Mouse (Mus musculus) liver, embryonic 13.5 days (tissue): ENCODE results near the gene Ech1. TPM values are rescaled to one million over a fixed set of nuclear protein-coding genes. Genes with fewer than 3 reads are reported as not detected.
A peak's percentile ranks its signal among the peaks of the same experiment; 100 is the strongest.

Source experiments
- ATAC-seq: fragments of 200-750 bp; cut with Nextera tagmentation; 2 replicates; pipeline ENCODE4 v1.8.0; 2017; ENCODE audit warnings: low read depth, mild to moderate bottlenecking, moderate number of reproducible peaks, moderate library complexity
- DNase-seq: peaks from one replicate; pipeline ENCODE4 v3.0.0; 2022
- H3K27ac ChIP-seq: fragments of 300-500 bp; sonication (generic); 2 replicates; pipeline ENCODE4 v1.5.1; 2015; ENCODE audit warnings: moderate library complexity, mild to moderate bottlenecking, inconsistent platforms
- H3K27me3 ChIP-seq: fragments of 300-500 bp; sonication (generic); 2 replicates; pipeline ENCODE4 v1.6.1; 2015; ENCODE audit warnings: mild to moderate bottlenecking, inconsistent platforms
- H3K36me3 ChIP-seq: fragments of 300-500 bp; sonication (generic); 2 replicates; pipeline ENCODE4 v1.6.1; 2015; ENCODE audit warnings: mild to moderate bottlenecking, inconsistent platforms
- H3K4me1 ChIP-seq: fragments of 300-500 bp; sonication (generic); replicated peaks from 2 replicates; pipeline ENCODE4 v1.6.1; 2015; ENCODE audit warnings: inconsistent platforms
- H3K4me2 ChIP-seq: fragments of 300-500 bp; sonication (generic); 2 replicates; pipeline ENCODE4 v1.6.1; 2015; ENCODE audit warnings: inconsistent platforms, mild to moderate bottlenecking, moderate library complexity
- H3K4me3 ChIP-seq: fragments of 300-500 bp; sonication (generic); replicated peaks from 2 replicates; pipeline ENCODE4 v1.5.1; 2015; ENCODE audit warnings: mild to moderate bottlenecking, inconsistent platforms
- H3K9ac ChIP-seq: fragments of 300-500 bp; sonication (generic); 2 replicates; pipeline ENCODE4 v1.6.1; 2015; ENCODE audit warnings: mild to moderate bottlenecking, inconsistent platforms
- H3K9me3 ChIP-seq: fragments of 300-500 bp; sonication (generic); replicated peaks from 2 replicates; pipeline ENCODE4 v1.6.1; 2016; ENCODE audit warnings: inconsistent platforms
- WGBS: fragments of 180-500 bp; shearing (Covaris S2); methylation state at CpG from one replicate; pipeline ENCODE4 v1.1.7; 2015; ENCODE audit not compliant: insufficient replicate concordance; 5-methylcytosine and 5-hydroxymethylcytosine counted together
- polyA plus RNA-seq: library from polyadenylated mRNA; unstranded; fragments of >200 nt; fragmentation: Nextera tagmentation; extraction: Ambion mirVana; gene quantifications from 2 replicates; pipeline ENCODE4 v1.2.1, GENCODE M21; 2015

Ech1 gene
- polyA plus RNA-seq, 1 experiment from 2014 or later: 77.7 TPM

- H3K4me1 ChIP-seq: peaks cover 88% of the 10 kb centered on the region
- no peaks in the 10 kb centered on the region for H3K27me3 ChIP-seq
- no peak overlapping the region for H3K9ac ChIP-seq
- H3K36me3 ChIP-seq: peaks cover 69% of the 10 kb centered on the region
- no peak overlapping the region for H3K4me3 ChIP-seq
- no peak overlapping the region for H3K4me2 ChIP-seq
- ATAC-seq (no peak), DNase-seq (no peak)
- H3K9me3 ChIP-seq: no peaks in the 10 kb centered on the region
- 67% methylated on average over 10 of the region's 10 CpGs for WGBS
- no peak overlapping the region for H3K27ac ChIP-seq
Measured at GRCm38 (mm10) chr7:28821261-28821831, 3.7 kb upstream of the Ech1 start.

- H3K27me3 ChIP-seq: no peaks in the 10 kb centered on the region
- H3K9ac ChIP-seq: no peak overlapping the region
- peaks cover 81% of the 10 kb centered on the region for H3K4me1 ChIP-seq
- DNase-seq: no peak
- H3K36me3 ChIP-seq: peaks cover 60% of the 10 kb centered on the region
- 62% methylated on average over 1 of the region's 1 CpGs for WGBS
- no peaks in the 10 kb centered on the region for H3K9me3 ChIP-seq
- H3K4me3 ChIP-seq: no peak overlapping the region
- peak overlapping the region; percentile 62; the same call in 1 of the 2 replicates for H3K27ac ChIP-seq
- no peak overlapping the region for H3K4me2 ChIP-seq
- no peak for ATAC-seq
Measured at GRCm38 (mm10) chr7:28822556-28822955, 2.5 kb upstream of the Ech1 start.

DNA sequence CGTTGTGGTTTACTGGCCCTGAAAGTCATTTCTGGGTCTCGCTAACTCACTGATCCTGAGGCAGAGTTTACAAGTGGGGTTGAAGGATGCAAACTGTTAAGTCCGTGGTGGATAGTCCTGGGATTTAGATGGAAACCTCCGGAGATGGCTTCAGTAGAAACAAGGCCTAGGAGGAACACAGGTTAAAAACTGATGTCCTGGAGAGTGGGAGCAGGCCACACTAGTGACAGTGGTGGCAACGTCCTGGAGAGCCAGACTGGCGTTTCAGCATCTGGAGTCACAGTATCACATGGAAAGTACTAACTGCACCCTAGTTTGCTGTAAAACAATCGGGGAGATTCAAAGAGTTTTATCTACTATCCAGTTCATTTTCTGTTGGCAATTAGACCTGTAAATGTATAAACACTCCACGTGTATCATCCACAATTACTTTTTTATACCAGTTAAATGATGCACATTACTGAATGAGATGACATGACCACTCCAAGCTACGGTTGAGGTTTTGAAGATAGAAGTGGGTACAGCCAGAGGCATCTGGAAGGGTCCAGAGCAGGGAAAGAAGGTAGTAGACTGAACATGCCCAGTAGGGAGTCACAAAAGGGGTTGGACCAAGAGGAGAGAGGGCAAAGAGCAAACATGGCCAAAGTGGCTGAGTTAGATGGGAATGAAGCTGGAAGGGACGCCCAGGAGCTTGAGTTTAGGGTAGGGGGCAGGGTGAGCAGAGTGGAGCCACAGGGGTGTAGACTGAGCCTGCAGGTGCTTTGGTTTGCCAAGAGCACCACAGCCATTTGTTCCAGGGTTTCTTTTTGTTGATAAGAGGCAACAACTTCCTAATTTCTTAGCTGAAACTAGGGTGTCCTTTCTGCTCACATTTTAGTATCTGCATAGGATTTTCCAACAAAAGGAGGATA, 1.8 kb upstream of the Ech1 start:
- no peak for ATAC-seq
- Histone ChIP-seq H3K9ac (no peak overlapping the region), H3K27me3 (no peaks in the 10 kb centered on the region), H3K27ac (peak overlapping the region; percentile 62), H3K4me2 (no peak overlapping the region), H3K9me3 (no peaks in the 10 kb centered on the region), H3K4me3 (no peak overlapping the region), H3K4me1 (peaks cover 77% of the 10 kb centered on the region), H3K36me3 (peaks cover 53% of the 10 kb centered on the region)
- 50% methylated on average over 10 of the region's 10 CpGs for WGBS
- DNase-seq: no peak

- Histone ChIP-seq H3K4me1 (peaks cover 70% of the 10 kb centered on the region), H3K27me3 (no peaks in the 10 kb centered on the region), H3K9ac (no peak overlapping the region), H3K27ac (peak overlapping the region; percentile 62), H3K9me3 (no peaks in the 10 kb centered on the region), H3K4me2 (no peak overlapping the region), H3K4me3 (no peak overlapping the region), H3K36me3 (peaks cover 49% of the 10 kb centered on the region)
- ATAC-seq: no peak
- DNase-seq: no peak
- 46% methylated on average over 2 of the region's 2 CpGs for WGBS
Measured at GRCm38 (mm10) chr7:28823932-28824331, 1.1 kb upstream of the Ech1 start.

- Histone ChIP-seq H3K4me1 (peaks cover 61% of the 10 kb centered on the region), H3K9ac (peak overlapping the region; percentile 75), H3K4me3 (peak overlapping the region; percentile 62), H3K36me3 (peaks cover 44% of the 10 kb centered on the region), H3K4me2 (peak overlapping the region; percentile 67), H3K27me3 (no peaks in the 10 kb centered on the region), H3K9me3 (no peaks in the 10 kb centered on the region), H3K27ac (peak overlapping the region; percentile 76)
- peak; percentile 44; the same call in 1 of the 2 replicates for ATAC-seq
- 39% methylated on average over 11 of the region's 11 CpGs for WGBS
- no peak for DNase-seq
Measured at GRCm38 (mm10) chr7:28825686-28826401, 827 bp downstream of the Ech1 start.

DNA sequence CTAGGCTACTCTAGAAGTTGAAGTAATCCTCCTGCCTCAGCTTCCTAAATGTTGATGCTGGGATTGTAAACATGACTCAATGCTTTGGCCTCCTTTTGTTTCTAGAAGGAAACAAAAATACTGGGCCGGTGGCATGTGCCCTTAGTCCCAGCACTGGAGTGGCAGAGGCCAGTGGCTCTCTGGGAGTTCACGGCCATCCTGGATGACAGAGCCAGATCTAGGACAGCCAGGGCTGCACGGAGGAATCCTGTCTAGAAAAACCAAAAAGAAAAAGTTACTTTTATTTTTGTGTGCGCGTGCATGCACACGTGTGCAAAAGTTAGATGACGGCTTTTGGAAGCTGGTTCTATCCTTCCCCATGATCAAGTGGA, 1.4 kb downstream of the Ech1 start:
- Histone ChIP-seq H3K9me3 (no peaks in the 10 kb centered on the region), H3K27me3 (no peaks in the 10 kb centered on the region), H3K4me1 (peaks cover 61% of the 10 kb centered on the region), H3K4me3 (no peak overlapping the region), H3K9ac (no peak overlapping the region; the same call in 1 of the 2 replicates), H3K27ac (peak overlapping the region; percentile 76), H3K4me2 (peak overlapping the region; percentile 67), H3K36me3 (peaks cover 43% of the 10 kb centered on the region)
- DNase-seq: no peak
- WGBS: 85% methylated on average over 7 of the region's 7 CpGs
- ATAC-seq: no peak

DNA sequence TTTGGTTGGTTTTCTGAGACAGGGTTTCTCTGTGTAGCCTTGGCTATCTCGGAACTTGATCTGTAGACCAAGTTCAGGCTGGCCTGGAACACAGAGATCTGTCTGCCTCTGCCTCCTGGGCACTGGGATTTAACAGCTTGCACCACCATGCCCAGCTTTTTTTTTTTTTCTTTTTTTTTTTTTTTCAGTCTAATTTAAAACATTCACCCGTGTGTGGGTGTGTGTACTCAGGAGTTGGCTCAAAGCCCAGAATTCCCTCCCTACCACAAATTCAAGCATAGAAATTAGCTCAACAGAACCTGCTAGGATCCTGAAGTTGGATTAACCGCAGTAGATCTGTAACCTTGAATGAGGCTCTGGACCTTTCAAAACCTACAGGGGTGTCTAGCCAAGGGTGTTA, 2.3 kb downstream of the Ech1 start:
- DNase-seq: no peak
- ATAC-seq: no peak
- Histone ChIP-seq H3K36me3 (peaks cover 40% of the 10 kb centered on the region), H3K9me3 (no peaks in the 10 kb centered on the region), H3K27me3 (no peaks in the 10 kb centered on the region), H3K4me3 (no peak overlapping the region), H3K27ac (no peak overlapping the region), H3K4me2 (no peak overlapping the region), H3K4me1 (peaks cover 64% of the 10 kb centered on the region), H3K9ac (no peak overlapping the region)
- 59% methylated on average over 3 of the region's 3 CpGs for WGBS

DNA sequence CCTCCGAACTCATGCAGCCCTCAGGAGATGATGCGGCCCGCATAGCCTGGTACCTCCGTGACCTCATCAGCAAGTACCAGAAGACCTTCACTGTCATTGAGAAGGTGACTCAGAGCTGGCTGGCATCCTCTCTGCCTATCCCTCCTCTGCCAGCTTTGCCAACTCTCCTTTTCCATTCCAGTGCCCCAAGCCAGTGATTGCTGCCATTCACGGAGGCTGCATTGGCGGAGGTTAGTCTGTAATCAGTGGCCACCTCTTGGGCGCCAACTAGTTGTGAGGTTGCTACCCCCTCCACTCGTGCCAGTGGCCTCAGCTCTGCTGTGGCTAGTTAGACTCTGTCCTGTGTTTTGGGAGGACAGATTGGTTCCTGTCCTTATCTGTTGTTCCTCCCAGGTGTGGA, 4.8 kb downstream of the Ech1 start:
- peaks cover 32% of the 10 kb centered on the region for H3K36me3 ChIP-seq
- H3K9ac ChIP-seq: no peak overlapping the region
- no peak overlapping the region; the same call in 1 of the 2 replicates for H3K27ac ChIP-seq
- ATAC-seq (no peak), DNase-seq (no peak)
- H3K4me2 ChIP-seq: no peak overlapping the region
- WGBS: 89% methylated on average over 8 of the region's 8 CpGs
- H3K9me3 ChIP-seq: no peaks in the 10 kb centered on the region
- H3K4me1 ChIP-seq: peaks cover 43% of the 10 kb centered on the region
- H3K4me3 ChIP-seq: no peak overlapping the region
- H3K27me3 ChIP-seq: no peaks in the 10 kb centered on the region

DNA sequence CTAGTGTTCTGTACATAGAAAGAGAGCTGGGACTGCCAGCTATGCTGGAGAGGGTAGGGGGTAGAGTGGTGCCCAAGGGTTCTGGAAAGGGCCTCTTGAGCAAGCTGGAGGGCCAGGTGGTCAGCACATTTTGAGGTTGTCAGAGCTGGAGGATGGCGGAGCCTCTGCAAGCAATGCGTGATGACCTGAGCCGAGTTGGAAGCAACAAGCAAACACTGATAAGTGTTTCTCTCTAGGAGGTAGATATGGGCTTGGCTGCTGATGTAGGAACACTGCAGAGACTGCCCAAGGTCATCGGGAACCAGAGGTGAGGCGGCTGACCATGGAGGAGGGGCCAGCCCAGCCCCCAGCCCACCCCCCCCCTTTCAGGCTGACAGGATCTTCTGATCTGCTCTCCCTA, 6.0 kb downstream of the Ech1 start:
- no peaks in the 10 kb centered on the region for H3K9me3 ChIP-seq
- no peak overlapping the region for H3K9ac ChIP-seq
- peaks cover 32% of the 10 kb centered on the region for H3K36me3 ChIP-seq
- DNase-seq: no peak
- H3K4me3 ChIP-seq: no peak overlapping the region
- no peak for ATAC-seq
- WGBS: 70% methylated on average over 5 of the region's 5 CpGs
- H3K4me2 ChIP-seq: no peak overlapping the region
- no peaks in the 10 kb centered on the region for H3K27me3 ChIP-seq
- H3K4me1 ChIP-seq: peaks cover 37% of the 10 kb centered on the region
- H3K27ac ChIP-seq: no peak overlapping the region; the same call in 1 of the 2 replicates

- H3K4me2 ChIP-seq: no peak overlapping the region
- no peak overlapping the region for H3K4me3 ChIP-seq
- H3K27me3 ChIP-seq: no peaks in the 10 kb centered on the region
- H3K9me3 ChIP-seq: no peaks in the 10 kb centered on the region
- WGBS: 63% methylated on average over 17 of the region's 17 CpGs
- peaks cover 31% of the 10 kb centered on the region for H3K4me1 ChIP-seq
- ATAC-seq (peak; percentile 21), DNase-seq (no peak)
- H3K36me3 ChIP-seq: peaks cover 29% of the 10 kb centered on the region
- no peak overlapping the region for H3K9ac ChIP-seq
- no peak overlapping the region for H3K27ac ChIP-seq
Measured at GRCm38 (mm10) chr7:28831411-28832125, 6.6 kb downstream of the Ech1 start.

DNA sequence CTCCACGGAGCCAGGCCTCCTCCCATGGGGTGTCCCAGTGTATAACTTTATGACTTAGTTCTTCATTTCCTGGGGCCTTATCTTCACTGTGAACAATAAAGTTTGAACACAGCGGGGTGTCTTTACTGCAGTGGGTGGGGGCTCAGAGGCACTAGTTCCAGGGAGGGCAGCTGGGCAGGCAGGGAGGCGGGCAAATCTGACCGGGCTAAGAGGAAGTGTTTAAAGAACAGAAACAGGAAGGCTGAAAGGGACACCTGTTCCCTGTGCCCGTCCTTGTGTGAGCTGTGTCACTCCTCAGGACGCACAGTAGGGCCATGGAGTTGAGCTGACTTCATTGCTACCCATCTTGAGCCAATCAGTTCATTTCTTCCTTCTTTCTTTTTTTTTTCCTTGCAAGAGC, 7.1 kb downstream of the Ech1 start:
- 51% methylated on average over 6 of the region's 6 CpGs for WGBS
- H3K4me2 ChIP-seq: no peak overlapping the region
- peaks cover 29% of the 10 kb centered on the region for H3K36me3 ChIP-seq
- no peak overlapping the region for H3K9ac ChIP-seq
- peaks cover 33% of the 10 kb centered on the region for H3K4me1 ChIP-seq
- no peak overlapping the region for H3K27ac ChIP-seq
- DNase-seq: no peak
- no peaks in the 10 kb centered on the region for H3K9me3 ChIP-seq
- H3K4me3 ChIP-seq: no peak overlapping the region
- H3K27me3 ChIP-seq: no peaks in the 10 kb centered on the region
- ATAC-seq: no peak
